12 mouse cellular contexts compared by ENCODE assay signal in the genomic region with DNA sequence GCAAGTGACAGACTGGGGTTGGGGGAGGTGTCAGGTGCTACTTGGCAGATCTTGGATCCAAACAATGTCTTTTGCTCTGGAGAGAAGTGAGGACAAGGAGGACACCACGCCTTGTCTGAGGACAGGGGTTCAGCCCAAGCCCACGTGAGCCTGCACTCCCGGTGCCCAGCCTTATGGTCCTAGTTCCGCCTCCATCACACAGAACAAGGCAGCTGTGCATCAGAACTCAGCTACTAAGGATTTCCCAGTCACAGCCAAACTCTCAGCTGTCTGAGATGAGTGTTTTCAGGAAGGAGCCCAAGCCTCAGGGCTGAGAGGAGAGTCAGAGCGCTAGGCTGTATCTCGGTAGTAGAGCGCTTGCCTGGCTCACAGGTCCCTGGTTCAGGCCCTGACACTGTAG.
DNase-seq lines count a peak whose midpoint lies in the region; ATAC-seq and TF ChIP-seq lines count a peak whose summit lies in the region.
"Had no signal": no experiment of that assay in that cellular context is flagged by ENCODE, and none has a peak within 500 bp of the region (broad histone marks: within the 10 kb centered on the region; RNA-seq: fewer than 3 reads in every experiment).

No protein-coding gene starts in this region.

- H3K4me2 ChIP-seq in kidney, embryonic 15.5 days, result no peak overlapping the region
- H3K4me2 ChIP-seq in embryonic facial prominence, embryonic 14.5 days (ENCODE audit: low read depth, low read length), result no peak overlapping the region
- H3K4me2 ChIP-seq: liver, embryonic 13.5 days; midbrain, embryonic 15.5 days; neural tube, embryonic 13.5 days had no signal

- no peaks in the 10 kb centered on the region for H3K27me3 ChIP-seq in kidney, embryonic 15.5 days
- H3K27me3 ChIP-seq in E14TG2a.4 (ENCODE audit: insufficient read depth, low read length), result no peaks in the 10 kb centered on the region
- H3K27me3 ChIP-seq in embryonic facial prominence, embryonic 14.5 days (replicated peaks; ENCODE audit: control insufficient read depth, insufficient read depth, low read length), result no peaks in the 10 kb centered on the region
- H3K27me3 ChIP-seq: liver, embryonic 13.5 days; neural tube, embryonic 13.5 days had no signal

- H3K4me1 ChIP-seq in kidney, embryonic 15.5 days, result peaks cover 48% of the 10 kb centered on the region
- H3K4me1 ChIP-seq in E14TG2a.4 (replicated peaks; ENCODE audit: low read depth, low read length), result peaks cover 41% of the 10 kb centered on the region
- H3K4me1 ChIP-seq in embryonic facial prominence, embryonic 14.5 days (ENCODE audit: control insufficient read depth, insufficient read depth, low read length), result 0 out of 2 replicates have a peak, but pooled peaks cover under 1% of the 10 kb centered on the region
- H3K4me1 ChIP-seq: liver, embryonic 13.5 days; midbrain, embryonic 15.5 days had no signal

- no peak overlapping the region for H3K4me3 ChIP-seq in kidney, embryonic 15.5 days (replicated peaks)
- 0 out of 2 replicates have a peak overlapping the region, but pooled peaks have one; percentile 17 for H3K4me3 ChIP-seq in E14TG2a.4 (replicated peaks; ENCODE audit: low read length)
- no peak overlapping the region for H3K4me3 ChIP-seq in embryonic facial prominence, embryonic 14.5 days (ENCODE audit: low read depth, low read length)
- H3K4me3 ChIP-seq: liver, embryonic 13.5 days; midbrain, embryonic 15.5 days; neural tube, embryonic 13.5 days had no signal

- peak; percentile 36 to 42 for DNase-seq in frontal cortex, postnatal 36 days (ENCODE audit: low spot score in 2 of 2)
- DNase-seq in frontal cortex, postnatal 14 days (ENCODE audit: low spot score in 2 of 2), result no peak
- DNase-seq in kidney, postnatal 4 days, result no peak
- DNase-seq in embryonic facial prominence, embryonic 14.5 days (ENCODE audit: low spot score), result no peak
- DNase-seq in ovary, adult 18-20 months (ENCODE audit: low spot score), result no peak
- DNase-seq: adrenal gland, adult 2 months; forebrain, postnatal 0 days had no signal

- 0 out of 2 replicates have a peak, but pooled peaks have one; percentile 9 for ATAC-seq in kidney, embryonic 15.5 days (replicated peaks; ENCODE audit: low FRiP score)
- ATAC-seq in embryonic facial prominence, embryonic 14.5 days (ENCODE audit: low read depth), result 0 out of 2 replicates have a peak, but pooled peaks have one; percentile 34
- ATAC-seq: forebrain, postnatal 0 days; midbrain, embryonic 15.5 days had no signal

- TF ChIP-seq CTCF in E14TG2a.4 (conservative IDR thresholded peaks at IDR 0.05; ENCODE audit: low read length), result no peak

- H3K27ac ChIP-seq in kidney, embryonic 15.5 days, result peak overlapping the region; percentile 58
- H3K27ac ChIP-seq in embryonic facial prominence, embryonic 14.5 days (replicated peaks; ENCODE audit: low read depth, low read length), result no peak overlapping the region
- H3K27ac ChIP-seq: liver, embryonic 13.5 days; midbrain, embryonic 15.5 days; neural tube, embryonic 13.5 days had no signal

- no peaks in the 10 kb centered on the region for H3K36me3 ChIP-seq in kidney, embryonic 15.5 days
- no peaks in the 10 kb centered on the region for H3K36me3 ChIP-seq in E14TG2a.4 (ENCODE audit: insufficient read depth, low read length)
- no peaks in the 10 kb centered on the region for H3K36me3 ChIP-seq in embryonic facial prominence, embryonic 14.5 days (ENCODE audit: control insufficient read depth, insufficient read depth, low read length)
- H3K36me3 ChIP-seq: liver, embryonic 13.5 days; midbrain, embryonic 15.5 days; neural tube, embryonic 13.5 days had no signal

- H3K9ac ChIP-seq in kidney, embryonic 15.5 days, result no peak overlapping the region
- no peak overlapping the region for H3K9ac ChIP-seq in embryonic facial prominence, embryonic 14.5 days (ENCODE audit: low read depth, low read length)
- H3K9ac ChIP-seq: forebrain, postnatal 0 days; liver, embryonic 13.5 days; midbrain, embryonic 15.5 days; neural tube, embryonic 13.5 days had no signal

- no peaks in the 10 kb centered on the region for H3K9me3 ChIP-seq in kidney, embryonic 15.5 days (replicated peaks)
- H3K9me3 ChIP-seq in E14TG2a.4 (ENCODE audit: low read length), result no peaks in the 10 kb centered on the region
- no peaks in the 10 kb centered on the region for H3K9me3 ChIP-seq in embryonic facial prominence, embryonic 14.5 days (ENCODE audit: control insufficient read depth, low read length)
- H3K9me3 ChIP-seq: liver, embryonic 13.5 days; midbrain, embryonic 15.5 days; neural tube, embryonic 13.5 days had no signal

- 55% methylated on average over 7 of the region's 7 CpGs for WGBS in kidney, embryonic 15.5 days
- WGBS in embryonic facial prominence, embryonic 14.5 days, result 55% methylated on average over 7 of the region's 7 CpGs

Comparison
In these comparisons a context has a peak if more than half of its experiments do, and no peak if none do; other contexts are left out.
1. DNase-seq: peak in frontal cortex, postnatal 36 days (2 of 2); none in frontal cortex, postnatal 14 days (0 of 2), kidney, postnatal 4 days (0 of 2), embryonic facial prominence, embryonic 14.5 days (single experiment) and ovary, adult 18-20 months (single experiment).